Mouse (Mus musculus): ENCODE measurements around the gene Lrrc74a.

Lrrc74a gene

GRCm38 (mm10) chr12:86734319-86734810 is at the start of gene Lrrc74a:
Gene Lrrc74a, plus strand, starts transcription at chr12:86734369.
- in situ Hi-C loops (cut with MseI, MboI), result no loop called here

- in situ Hi-C loops (cut with MseI, MboI), result no loop called here
Observed at GRCm38 (mm10) chr12:86685275-86685674, 48.9 kb upstream of the Lrrc74a start.

- in situ Hi-C loops (cut with MseI, MboI), result no loop called here
Observed at GRCm38 (mm10) chr12:86686551-86687330, 47.4 kb upstream of the Lrrc74a start.

- in situ Hi-C loops (cut with MseI, MboI), result no loop called here
Observed at GRCm38 (mm10) chr12:86687445-86687955, 46.7 kb upstream of the Lrrc74a start.

GRCm38 (mm10) chr12:86687971-86688573 is 46.1 kb upstream of the Lrrc74a start:
- in situ Hi-C loops (cut with MseI, MboI), result no loop called here

- in situ Hi-C loops (cut with MseI, MboI), result no loop called here
Observed at GRCm38 (mm10) chr12:86688917-86689316, 45.3 kb upstream of the Lrrc74a start.

- in situ Hi-C loops (cut with MseI, MboI), result no loop called here
Observed at GRCm38 (mm10) chr12:86690700-86691485, 43.3 kb upstream of the Lrrc74a start.

GRCm38 (mm10) chr12:86692471-86693356 is 41.5 kb upstream of the Lrrc74a start:
- in situ Hi-C loops (cut with MseI, MboI), result no loop called here

- in situ Hi-C loops (cut with MseI, MboI), result no loop called here
Observed at GRCm38 (mm10) chr12:86693389-86693788, 40.8 kb upstream of the Lrrc74a start.

- in situ Hi-C loops (cut with MseI, MboI), result no loop called here
Observed at GRCm38 (mm10) chr12:86694441-86694840, 39.7 kb upstream of the Lrrc74a start.

GRCm38 (mm10) chr12:86697996-86698395 is 36.2 kb upstream of the Lrrc74a start:
- in situ Hi-C loops (cut with MseI, MboI), result no loop called here

GRCm38 (mm10) chr12:86698537-86698936 is 35.6 kb upstream of the Lrrc74a start:
- in situ Hi-C loops (cut with MseI, MboI), result no loop called here

GRCm38 (mm10) chr12:86699965-86700926 is 33.9 kb upstream of the Lrrc74a start:
- in situ Hi-C loops (cut with MseI, MboI), result no loop called here

GRCm38 (mm10) chr12:86700927-86701310 is 33.2 kb upstream of the Lrrc74a start:
- in situ Hi-C loops (cut with MseI, MboI), result no loop called here

- in situ Hi-C loops (cut with MseI, MboI), result no loop called here
Observed at GRCm38 (mm10) chr12:86701491-86701890, 32.7 kb upstream of the Lrrc74a start.

- in situ Hi-C loops (cut with MseI, MboI), result no loop called here
Observed at GRCm38 (mm10) chr12:86702690-86703089, 31.5 kb upstream of the Lrrc74a start.

GRCm38 (mm10) chr12:86705843-86706242 is 28.3 kb upstream of the Lrrc74a start:
- in situ Hi-C loops (cut with MseI, MboI), result no loop called here

GRCm38 (mm10) chr12:86714026-86714425 is 20.1 kb upstream of the Lrrc74a start:
- in situ Hi-C loops (cut with MseI, MboI), result no loop called here

GRCm38 (mm10) chr12:86715401-86715800 is 18.8 kb upstream of the Lrrc74a start:
- in situ Hi-C loops (cut with MseI, MboI), result no loop called here

- in situ Hi-C loops (cut with MseI, MboI), result no loop called here
Observed at GRCm38 (mm10) chr12:86716962-86717361, 17.2 kb upstream of the Lrrc74a start.
